Mouse (Mus musculus): ENCODE measurements around the gene Vwce. TPM values are rescaled to one million over a fixed set of nuclear protein-coding genes. Genes with fewer than 3 reads are reported as not detected.

Gene Vwce
- under 1 TPM; 0.26 to 0.60 TPM for total RNA-seq (2021)
- long read RNA-seq, experiment 1, result 0 reads
- long read RNA-seq, experiment 2, partial matches to known transcripts, result 1 of 2 reads
- long read RNA-seq, experiment 2, other reads (novel, unspliced or antisense), result 1 of 2 reads

GRCm38 (mm10) chr19:10634106-10634871, at the start of gene Vwce:
Vwce (plus strand) TSS chr19:10634213.
- peak; percentile 66 to 70 for DNase-seq

GRCm38 (mm10) chr19:10585112-10585511, 48.9 kb upstream of the Vwce start:
- DNase-seq, result no peak

- no peak for DNase-seq
These were observed 46.8 kb upstream of the Vwce start for GRCm38 (mm10) chr19:10587231-10587630.

GRCm38 (mm10) chr19:10589127-10589857, 44.7 kb upstream of the Vwce start:
- no peak for DNase-seq

GRCm38 (mm10) chr19:10590301-10590700, 43.7 kb upstream of the Vwce start:
- DNase-seq, result no peak

DNA sequence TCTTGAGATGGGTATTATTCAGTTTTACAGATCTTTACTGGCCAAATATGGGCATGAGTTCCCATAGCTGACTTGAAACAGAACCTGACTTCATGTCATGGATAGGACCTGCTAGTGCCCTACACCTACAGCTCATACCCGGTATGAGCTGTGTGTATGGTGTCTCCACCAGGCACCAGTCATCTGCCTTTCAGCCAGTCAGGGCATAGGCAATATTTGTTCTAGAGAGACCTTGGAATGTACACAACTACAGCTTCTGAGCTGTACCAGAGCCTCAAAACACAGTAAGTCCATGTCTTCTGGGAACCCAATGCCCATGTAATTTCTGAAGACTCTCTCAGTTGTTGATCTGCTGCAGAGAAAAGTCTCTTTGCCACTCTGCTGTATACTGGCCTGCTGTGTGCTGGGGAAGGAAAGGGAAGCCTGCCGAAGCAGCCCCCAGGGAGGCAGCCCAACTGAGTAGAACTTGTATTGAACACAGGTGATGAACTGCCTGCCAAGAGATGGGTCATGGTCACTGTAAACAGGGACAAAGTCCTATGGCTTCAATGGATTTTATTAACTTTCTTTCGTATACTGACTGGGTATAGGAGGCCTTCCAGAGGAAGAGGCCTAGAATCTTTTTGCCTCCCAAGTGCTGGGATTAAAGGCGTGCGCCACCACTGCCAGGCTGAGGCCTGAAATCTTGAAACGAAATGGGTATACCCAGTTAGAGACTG, 42.2 kb upstream of the Vwce start:
- DNase-seq, result no peak

- DNase-seq, result peak; percentile 30 to 33
These were observed 35.8 kb upstream of the Vwce start for GRCm38 (mm10) chr19:10598188-10598587.

DNA sequence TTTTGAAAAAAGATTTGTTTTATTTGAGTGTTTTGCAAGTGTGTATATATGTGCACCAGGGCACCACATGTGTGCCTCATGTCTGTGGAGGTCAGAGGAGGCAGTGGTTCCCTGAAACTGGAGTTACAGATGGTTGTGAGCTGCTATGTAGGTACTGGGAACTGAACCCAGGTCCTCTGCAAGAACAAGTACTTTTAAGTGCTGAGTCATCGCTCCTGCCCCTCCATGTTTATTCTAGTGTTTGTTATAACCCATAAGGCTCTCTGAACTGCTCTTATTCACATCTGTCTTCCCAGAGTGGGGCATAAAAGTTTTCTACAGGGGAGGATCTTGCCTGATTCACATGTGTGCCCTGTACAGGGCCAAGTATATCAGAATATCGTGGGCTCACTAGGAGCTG, 34.4 kb upstream of the Vwce start:
- no peak for DNase-seq

GRCm38 (mm10) chr19:10602247-10602769, 31.7 kb upstream of the Vwce start:
- DNase-seq, result peak in 1 of 2 experiments; percentile 20

DNA sequence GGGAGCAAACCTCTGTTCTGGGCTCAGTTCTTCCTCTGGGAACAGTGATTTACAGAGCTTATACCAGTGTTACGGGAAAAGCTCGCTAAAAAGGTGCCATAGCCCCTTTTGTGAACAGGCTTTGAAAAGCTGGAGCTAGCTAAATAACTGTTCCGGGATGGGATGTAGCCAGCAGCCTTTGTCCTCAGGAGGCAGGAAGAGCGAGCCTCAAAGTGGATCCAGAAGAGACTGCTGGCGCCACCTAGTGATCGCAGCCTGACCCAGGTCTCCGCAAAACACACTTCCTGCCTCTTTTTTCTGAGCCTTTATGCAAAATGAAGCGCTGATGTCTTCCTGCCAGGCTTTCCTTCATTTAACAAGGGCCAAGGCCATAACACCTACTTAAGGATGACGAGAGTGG, 31.2 kb upstream of the Vwce start:
- peak; percentile 89 to 93 for DNase-seq

DNA sequence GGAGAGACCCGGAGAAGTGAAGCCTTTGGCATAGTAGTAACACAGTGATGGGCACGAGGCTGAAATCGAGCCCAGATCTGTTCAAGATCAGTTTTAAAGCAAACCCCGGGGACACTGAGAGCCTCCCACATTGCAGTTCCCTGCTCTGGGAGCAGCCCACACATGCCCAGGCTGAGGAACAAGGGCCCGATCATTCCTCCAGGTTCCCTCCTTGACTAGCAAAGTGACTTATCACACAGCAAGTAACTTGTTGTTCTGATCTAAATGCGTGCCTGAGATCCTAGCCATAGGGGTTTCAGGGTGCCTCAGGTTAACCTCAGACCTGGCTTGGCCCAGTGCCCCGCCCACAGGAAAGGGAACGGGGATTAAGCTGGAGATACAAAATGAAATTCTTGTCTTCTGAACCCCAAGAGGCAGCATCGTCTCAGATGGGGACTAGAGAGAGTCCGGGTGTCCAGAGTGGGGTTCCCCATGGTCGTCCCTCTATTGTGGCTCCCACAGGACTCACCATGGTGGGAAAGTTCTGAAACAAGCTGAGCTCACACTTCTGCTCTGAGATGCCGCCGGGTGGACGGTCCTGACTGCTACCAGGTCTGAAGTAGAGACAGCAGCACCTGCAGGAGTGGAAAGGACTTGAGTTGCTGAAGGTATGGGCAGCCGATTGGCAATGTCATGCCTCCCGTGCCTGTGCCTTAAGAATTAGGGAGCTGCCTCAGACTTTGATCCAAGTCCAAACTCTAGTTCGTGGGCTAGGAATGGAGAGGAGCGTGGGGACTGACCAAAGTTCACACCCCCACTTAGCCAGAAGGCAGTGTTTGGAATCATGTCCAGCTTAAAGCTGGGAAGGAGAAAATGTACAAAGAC, 30.1 kb upstream of the Vwce start:
- no peak for DNase-seq

DNA sequence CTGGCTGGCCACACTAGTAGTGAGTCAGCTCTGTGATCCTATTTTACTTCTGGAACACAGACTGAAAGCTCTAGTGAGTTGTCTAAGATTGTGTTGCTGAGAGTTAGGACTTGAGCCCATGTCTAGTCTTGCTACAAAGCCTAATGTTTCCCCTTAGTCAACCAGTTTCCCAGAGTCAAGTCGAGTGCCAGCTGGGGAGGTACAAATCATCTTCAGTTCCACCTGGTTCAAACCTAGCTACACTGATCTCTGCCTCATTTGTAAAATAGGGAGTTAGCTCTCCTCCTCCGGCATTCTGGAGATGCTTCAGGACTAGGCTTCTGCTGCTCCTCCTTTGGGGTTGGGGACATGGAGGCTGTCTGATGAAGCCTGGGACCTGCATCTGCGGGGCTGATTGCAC, 29.5 kb upstream of the Vwce start:
- no peak for DNase-seq

- DNase-seq, result peak; percentile 99
These were observed 28.6 kb upstream of the Vwce start, which contains the start of the genes Ddb1 and Tkfc for GRCm38 (mm10) chr19:10605293-10605900. Ddb1 (plus strand) TSS chr19:10605327. Tkfc (minus strand) TSS chr19:10605654.

- DNase-seq, result no peak
These were observed 28.0 kb upstream of the Vwce start for GRCm38 (mm10) chr19:10605901-10606622.

DNA sequence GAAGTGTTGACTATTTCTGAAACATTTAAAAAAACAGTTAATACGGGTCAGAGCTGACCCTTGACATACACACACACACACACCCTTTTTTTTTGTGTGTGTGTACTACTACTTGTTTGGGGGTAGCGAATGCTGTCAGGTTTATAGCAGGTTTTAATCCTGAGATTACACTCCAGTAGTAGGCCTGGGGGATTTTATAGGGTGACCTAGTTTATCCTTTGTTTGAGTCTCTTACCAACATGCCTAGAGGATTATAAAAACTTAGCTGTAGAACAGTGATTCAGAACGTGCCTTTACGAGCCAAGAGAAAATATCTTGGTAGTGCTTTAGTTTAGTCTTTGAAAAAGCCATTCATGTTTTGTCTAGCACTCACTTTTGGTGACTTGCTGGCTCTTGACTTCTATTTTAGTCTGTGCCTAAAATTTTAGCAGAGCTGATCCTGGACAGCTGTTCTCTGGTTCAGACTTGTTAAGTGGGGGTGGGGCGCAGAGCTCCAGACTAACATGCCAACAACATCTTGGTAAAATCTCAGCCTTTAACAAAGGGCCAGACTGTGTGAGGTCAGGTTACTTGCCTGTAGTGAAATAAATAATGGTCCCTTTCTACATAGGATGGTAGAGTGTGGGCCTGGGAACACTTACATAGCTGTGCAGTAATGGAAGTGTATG, 25.3 kb upstream of the Vwce start:
- DNase-seq, result no peak

DNA sequence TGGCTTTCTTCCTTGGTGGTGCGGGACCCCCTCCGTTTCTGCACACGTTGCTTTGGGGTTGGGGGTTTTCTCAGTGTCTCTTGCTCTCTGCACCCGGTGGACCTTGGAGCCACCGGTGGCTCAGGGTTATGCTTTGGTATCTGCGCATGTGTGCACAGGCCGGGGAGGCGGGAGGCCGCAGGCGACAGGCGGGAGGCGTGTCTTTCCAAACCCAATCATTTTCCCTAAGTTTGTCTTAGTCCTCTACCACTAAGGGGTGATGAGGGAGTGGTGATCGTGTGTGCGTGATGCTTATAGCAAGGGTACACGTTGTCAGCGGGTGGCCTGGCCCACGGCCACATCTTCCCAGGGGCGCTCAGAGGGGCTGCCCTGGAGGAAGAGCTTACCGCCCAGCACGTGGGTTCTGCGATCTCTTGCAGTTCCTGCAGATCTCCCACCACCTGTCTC, 882 bp downstream of the Vwce start:
- peak; percentile 76 to 81 for DNase-seq

DNA sequence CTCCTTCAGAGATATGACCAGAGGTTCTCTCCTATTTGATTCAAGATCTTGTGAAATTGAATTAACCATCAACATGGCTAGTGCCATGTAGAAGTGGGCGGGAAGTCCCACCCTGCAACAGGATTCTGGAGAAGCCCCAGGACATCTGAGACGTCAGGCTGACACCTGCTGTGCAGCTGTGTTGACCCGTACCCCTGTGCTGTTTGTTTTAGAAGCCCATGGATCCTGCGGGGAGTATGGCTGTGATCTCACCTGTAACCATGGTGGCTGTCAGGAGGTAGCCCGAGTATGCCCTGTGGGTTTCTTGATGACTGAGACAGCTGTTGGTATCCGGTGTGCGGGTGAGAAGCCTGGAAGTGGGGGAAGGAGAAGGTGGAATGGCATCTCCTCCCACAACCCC, 3.8 kb downstream of the Vwce start:
- DNase-seq, result no peak

DNA sequence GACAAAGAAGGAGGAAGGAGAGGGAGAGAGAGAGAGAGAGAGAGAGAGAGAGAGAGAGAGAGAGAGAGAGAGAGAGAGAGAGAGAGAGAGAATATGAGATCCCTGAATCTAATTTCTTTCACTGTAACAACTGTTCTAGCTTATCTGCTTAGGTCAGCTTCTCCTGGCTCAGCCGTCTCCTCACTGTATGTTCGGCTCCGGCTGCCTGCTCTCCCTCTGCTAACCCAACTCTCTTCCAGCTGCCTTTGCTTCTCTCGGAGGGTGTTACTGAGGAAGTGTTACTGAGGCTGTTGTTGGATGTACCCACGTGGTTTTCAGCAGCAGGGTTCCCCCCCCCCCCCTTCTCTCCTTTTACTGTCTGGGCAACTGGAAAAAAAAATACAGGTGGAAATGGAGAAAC, 6.1 kb downstream of the Vwce start:
- no peak for DNase-seq

- DNase-seq, result no peak
These were observed 6.8 kb downstream of the Vwce start for GRCm38 (mm10) chr19:10640589-10641378.
